Mouse (Mus musculus): ENCODE measurements around the gene Hnf1a. TPM values are rescaled to one million over a fixed set of nuclear protein-coding genes. Genes with fewer than 3 reads are reported as not detected.
A peak's percentile ranks its signal among the peaks of the same experiment; 100 is the strongest.

Hnf1a gene
- polyA plus RNA-seq, 1 experiment from 2014 or later, result 13.9 TPM

GRCm38 (mm10) chr5:114978473-114978872 is 7.6 kb upstream of the Hnf1a start:
- Histone ChIP-seq H3K27me3 (no peaks in the 10 kb centered on the region), H3K4me1 (peaks cover 29% of the 10 kb centered on the region), H3K9me3 (replicated peaks) (no peaks in the 10 kb centered on the region), H3K4me3 (replicated peaks) (no peak overlapping the region), H3K27ac (no peak overlapping the region), H3K9ac (no peak overlapping the region), H3K36me3 (no peaks in the 10 kb centered on the region), H3K4me2 (no peak overlapping the region)
- 66% methylated on average over 11 of the region's 11 CpGs for WGBS
- ATAC-seq (replicated peaks; ENCODE audit: low FRiP score), result no peak

- no peak for ATAC-seq (replicated peaks; ENCODE audit: low FRiP score)
- Histone ChIP-seq H3K27me3 (no peaks in the 10 kb centered on the region), H3K9me3 (replicated peaks) (no peaks in the 10 kb centered on the region), H3K27ac (no peak overlapping the region), H3K4me1 (peaks cover 35% of the 10 kb centered on the region), H3K36me3 (no peaks in the 10 kb centered on the region), H3K4me3 (replicated peaks) (no peak overlapping the region), H3K4me2 (no peak overlapping the region), H3K9ac (no peak overlapping the region)
Measured at GRCm38 (mm10) chr5:114976935-114977334, 6.0 kb upstream of the Hnf1a start.

GRCm38 (mm10) chr5:114973131-114973530 is 2.2 kb upstream of the Hnf1a start:
- no peaks in the 10 kb centered on the region for H3K9me3 ChIP-seq (replicated peaks)
- WGBS, result 79% methylated on average over 8 of the region's 8 CpGs
- H3K4me1 ChIP-seq, result peaks cover 28% of the 10 kb centered on the region

GRCm38 (mm10) chr5:114972201-114972600 is 1.3 kb upstream of the Hnf1a start:
- H3K4me1 ChIP-seq, result peaks cover 38% of the 10 kb centered on the region
- no peak overlapping the region for H3K9ac ChIP-seq
- peak overlapping the region; percentile 49 for H3K4me3 ChIP-seq (replicated peaks)
- peak overlapping the region; percentile 54 for H3K4me2 ChIP-seq
- 77% methylated on average over 9 of the region's 9 CpGs for WGBS
- no peak overlapping the region for H3K27ac ChIP-seq
- no peaks in the 10 kb centered on the region for H3K36me3 ChIP-seq
- 0 out of 2 replicates have a peak, but pooled peaks cover 4% of the 10 kb centered on the region for H3K27me3 ChIP-seq
- ATAC-seq (replicated peaks; ENCODE audit: low FRiP score), result no peak
- H3K9me3 ChIP-seq (replicated peaks), result no peaks in the 10 kb centered on the region

More at GRCm38 (mm10) chr5:114973131-114973530, 2.2 kb upstream of the Hnf1a start:
- 0 out of 2 replicates have a peak, but pooled peaks cover 2% of the 10 kb centered on the region for H3K27me3 ChIP-seq
- H3K36me3 ChIP-seq, result no peaks in the 10 kb centered on the region
- H3K4me2 ChIP-seq, result no peak overlapping the region
- no peak overlapping the region for H3K9ac ChIP-seq
- H3K27ac ChIP-seq, result no peak overlapping the region
- no peak for ATAC-seq (replicated peaks; ENCODE audit: low FRiP score)
- no peak overlapping the region for H3K4me3 ChIP-seq (replicated peaks)

GRCm38 (mm10) chr5:114969609-114970215 is 1.2 kb downstream of the Hnf1a start:
- Histone ChIP-seq H3K27me3 (0 out of 2 replicates have a peak, but pooled peaks cover 4% of the 10 kb centered on the region), H3K4me3 (replicated peaks) (peak overlapping the region; percentile 49), H3K27ac (peak overlapping the region; percentile 95), H3K36me3 (no peaks in the 10 kb centered on the region), H3K9ac (peak overlapping the region; percentile 54), H3K4me2 (peak overlapping the region; percentile 54), H3K4me1 (peaks cover 55% of the 10 kb centered on the region), H3K9me3 (replicated peaks) (no peaks in the 10 kb centered on the region)
- no peak for ATAC-seq (replicated peaks; ENCODE audit: low FRiP score)
- 47% methylated on average over 13 of the region's 13 CpGs for WGBS

- peak overlapping the region; percentile 49 for H3K4me3 ChIP-seq (replicated peaks)
- H3K36me3 ChIP-seq, result no peaks in the 10 kb centered on the region
- peak overlapping the region; percentile 54 for H3K4me2 ChIP-seq
- 0 out of 2 replicates have a peak, but pooled peaks cover 4% of the 10 kb centered on the region for H3K27me3 ChIP-seq
- H3K9ac ChIP-seq, result peak overlapping the region; percentile 54
- H3K4me1 ChIP-seq, result peaks cover 61% of the 10 kb centered on the region
- WGBS, result 12% methylated on average over 4 of the region's 4 CpGs
- no peaks in the 10 kb centered on the region for H3K9me3 ChIP-seq (replicated peaks)
- peak; percentile 42 for ATAC-seq (replicated peaks; ENCODE audit: low FRiP score)
- peak overlapping the region; percentile 95 for H3K27ac ChIP-seq
Measured at GRCm38 (mm10) chr5:114969064-114969463, 1.8 kb downstream of the Hnf1a start.

- Histone ChIP-seq H3K27ac (peak overlapping the region; percentile 95), H3K9ac (peak overlapping the region; percentile 54)
Measured at GRCm38 (mm10) chr5:114968651-114969050, 2.2 kb downstream of the Hnf1a start.

GRCm38 (mm10) chr5:114967523-114968268 is 3.2 kb downstream of the Hnf1a start:
- peak overlapping the region; percentile 23; the same call in 1 of the 2 replicates for H3K9ac ChIP-seq
- peak overlapping the region; percentile 95 for H3K27ac ChIP-seq
- 0 out of 2 replicates have a peak, but pooled peaks cover 4% of the 10 kb centered on the region for H3K27me3 ChIP-seq
- WGBS, result 36% methylated on average over 14 of the region's 14 CpGs
- peak overlapping the region; percentile 48 for H3K4me2 ChIP-seq
- H3K4me1 ChIP-seq, result peaks cover 59% of the 10 kb centered on the region
- H3K9me3 ChIP-seq (replicated peaks), result no peaks in the 10 kb centered on the region
- no peaks in the 10 kb centered on the region for H3K36me3 ChIP-seq
- no peak for ATAC-seq (replicated peaks; ENCODE audit: low FRiP score)
- peak overlapping the region; percentile 49; the same call in 1 of the 2 replicates for H3K4me3 ChIP-seq (replicated peaks)

More at GRCm38 (mm10) chr5:114968651-114969050, 2.2 kb downstream of the Hnf1a start:
- peak; percentile 55 for ATAC-seq (replicated peaks; ENCODE audit: low FRiP score)
- Histone ChIP-seq H3K4me1 (peaks cover 62% of the 10 kb centered on the region), H3K9me3 (replicated peaks) (no peaks in the 10 kb centered on the region), H3K36me3 (no peaks in the 10 kb centered on the region), H3K4me2 (peak overlapping the region; percentile 54), H3K27me3 (0 out of 2 replicates have a peak, but pooled peaks cover 4% of the 10 kb centered on the region), H3K4me3 (replicated peaks) (peak overlapping the region; percentile 49)
- WGBS, result 11% methylated on average over 7 of the region's 7 CpGs

GRCm38 (mm10) chr5:114964967-114965898 is 5.7 kb downstream of the Hnf1a start:
- ATAC-seq (replicated peaks; ENCODE audit: low FRiP score), result 0 out of 2 replicates have a peak, but pooled peaks have one; percentile 24
- Histone ChIP-seq H3K9me3 (replicated peaks) (no peaks in the 10 kb centered on the region), H3K36me3 (no peaks in the 10 kb centered on the region), H3K4me3 (replicated peaks) (no peak overlapping the region), H3K27me3 (0 out of 2 replicates have a peak, but pooled peaks cover 4% of the 10 kb centered on the region), H3K4me1 (peaks cover 63% of the 10 kb centered on the region), H3K4me2 (peak overlapping the region; percentile 17; the same call in 1 of the 2 replicates), H3K9ac (peak overlapping the region; percentile 15; the same call in 1 of the 2 replicates), H3K27ac (peak overlapping the region; percentile 88)
- WGBS, result 42% methylated on average over 17 of the region's 17 CpGs

- H3K27me3 ChIP-seq, result 0 out of 2 replicates have a peak, but pooled peaks cover 4% of the 10 kb centered on the region
- no peak overlapping the region for H3K4me3 ChIP-seq (replicated peaks)
- H3K4me1 ChIP-seq, result peaks cover 63% of the 10 kb centered on the region
- H3K36me3 ChIP-seq, result no peaks in the 10 kb centered on the region
- no peak overlapping the region for H3K9ac ChIP-seq
- 0 out of 2 replicates have a peak overlapping the region, but pooled peaks have one; percentile 17 for H3K4me2 ChIP-seq
- no peak for ATAC-seq (replicated peaks; ENCODE audit: low FRiP score)
- H3K9me3 ChIP-seq (replicated peaks), result no peaks in the 10 kb centered on the region
- peak overlapping the region; percentile 88 for H3K27ac ChIP-seq
- 49% methylated on average over 7 of the region's 7 CpGs for WGBS
Measured at GRCm38 (mm10) chr5:114964315-114964966, 6.5 kb downstream of the Hnf1a start.
